Mouse (Mus musculus): ENCODE measurements at regions not wholly inside any gene's neighbourhood (a gene's known extent, or its start where the extent isn't known, plus 50 kb on each side); places are given as distances from the start of the nearest gene placed in this dataset.

DNA sequence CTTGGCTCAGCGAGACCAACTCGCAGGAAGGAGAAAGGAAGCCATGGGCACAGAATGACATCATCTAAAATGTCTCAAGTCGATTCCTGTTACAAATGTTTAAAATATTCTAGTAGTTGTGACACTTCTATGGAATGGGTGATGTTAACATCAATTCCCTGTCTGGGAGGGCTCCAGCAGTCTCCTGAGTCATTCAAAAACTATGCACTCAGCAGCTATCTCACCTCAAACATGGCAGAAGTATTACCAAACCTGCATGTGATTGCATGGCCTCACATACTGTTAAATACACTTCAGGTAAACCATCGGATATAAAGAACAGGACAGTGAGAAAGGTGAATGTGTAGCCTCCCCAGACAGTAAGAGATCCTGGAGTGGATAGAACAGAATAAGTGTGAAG, 66.7 kb upstream of the Tnfaip3 start:
- TF ChIP-seq POLR2A (IDR thresholded peaks at IDR 0.05; ENCODE audit: low read depth, low read length) = no peak
- no peak for TF ChIP-seq CTCF (IDR thresholded peaks at IDR 0.05; ENCODE audit: extremely low read depth, insufficient read depth, insufficient read length, insufficient replicate concordance)

Measured in spleen, adult 2 months (tissue).